Mouse (Mus musculus) kidney, postnatal 0 days (tissue): ENCODE results near the gene Atpaf1. TPM values are rescaled to one million over a fixed set of nuclear protein-coding genes. Genes with fewer than 3 reads are reported as not detected.
A peak's percentile ranks its signal among the peaks of the same experiment; 100 is the strongest.

Experiments used
- ATAC-seq: fragments of 200-750 bp; cut with Nextera tagmentation; replicated peaks from 2 replicates; pipeline ENCODE4 v1.8.0; 2017; ENCODE audit warnings: low read depth, moderate number of reproducible peaks, moderate TSS enrichment, moderate library complexity; ENCODE audit not compliant: low FRiP score
- DNase-seq: peaks from one replicate; pipeline ENCODE4 v3.0.0-alpha.2; 2016; ENCODE audit warnings: low spot score
- H3K27ac ChIP-seq: fragments of 300-500 bp; sonication (generic); 2 replicates; pipeline ENCODE4 v1.5.1; 2014; ENCODE audit warnings: mild to moderate bottlenecking
- H3K27me3 ChIP-seq: fragments of 300-500 bp; sonication (generic); 2 replicates; pipeline ENCODE4 v1.6.1; 2014; ENCODE audit warnings: low read length, mixed read lengths; ENCODE audit not compliant: insufficient read depth
- H3K36me3 ChIP-seq: fragments of 300-500 bp; sonication (generic); 2 replicates; pipeline ENCODE4 v1.6.1; 2014; ENCODE audit warnings: low read length, mixed read lengths; ENCODE audit not compliant: insufficient read depth
- H3K4me1 ChIP-seq: fragments of 300-500 bp; sonication (generic); replicated peaks from 2 replicates; pipeline ENCODE4 v1.6.1; 2014; ENCODE audit warnings: antibody characterized with exemption, low read length, mixed read lengths; ENCODE audit not compliant: insufficient read depth
- H3K4me2 ChIP-seq: fragments of 300-500 bp; sonication (generic); 2 replicates; pipeline ENCODE4 v1.6.1; 2014; ENCODE audit warnings: mild to moderate bottlenecking, low read length, moderate library complexity, mixed read lengths
- H3K4me3 ChIP-seq: fragments of 300-500 bp; sonication (generic); replicated peaks from 2 replicates; pipeline ENCODE4 v1.5.1; 2014; ENCODE audit warnings: low read depth, low read length
- H3K9ac ChIP-seq: fragments of 300-500 bp; sonication (generic); 2 replicates; pipeline ENCODE4 v1.6.1; 2014; ENCODE audit warnings: low read depth, low read length
- H3K9me3 ChIP-seq: fragments of 300-500 bp; sonication (generic); replicated peaks from 2 replicates; pipeline ENCODE4 v1.6.1; 2016; ENCODE audit warnings: low read length, inconsistent platforms, mixed read lengths
- CTCF ChIP-seq: IDR thresholded peaks from 2 replicates; pipeline ENCODE4 v1.5.1; 2016; ENCODE audit warnings: antibody characterized with exemption, low read depth, mild to moderate bottlenecking, moderate library complexity
- WGBS: fragments of 180-500 bp; shearing (Covaris S2); extraction: QIAGEN DNeasy Blood & Tissue Kit; methylation state at CpG from one replicate; pipeline ENCODE4 v1.1.7; 2014; 5-methylcytosine and 5-hydroxymethylcytosine counted together
- polyA plus RNA-seq: library from polyadenylated mRNA; unstranded; fragments of >200 nt; fragmentation: Nextera tagmentation; extraction: Ambion mirVana; gene quantifications from 2 replicates; pipeline ENCODE4 v1.2.1, GENCODE M21; 2015

Gene Atpaf1
- polyA plus RNA-seq, 1 experiment from 2014 or later, result 62.1 TPM

DNA sequence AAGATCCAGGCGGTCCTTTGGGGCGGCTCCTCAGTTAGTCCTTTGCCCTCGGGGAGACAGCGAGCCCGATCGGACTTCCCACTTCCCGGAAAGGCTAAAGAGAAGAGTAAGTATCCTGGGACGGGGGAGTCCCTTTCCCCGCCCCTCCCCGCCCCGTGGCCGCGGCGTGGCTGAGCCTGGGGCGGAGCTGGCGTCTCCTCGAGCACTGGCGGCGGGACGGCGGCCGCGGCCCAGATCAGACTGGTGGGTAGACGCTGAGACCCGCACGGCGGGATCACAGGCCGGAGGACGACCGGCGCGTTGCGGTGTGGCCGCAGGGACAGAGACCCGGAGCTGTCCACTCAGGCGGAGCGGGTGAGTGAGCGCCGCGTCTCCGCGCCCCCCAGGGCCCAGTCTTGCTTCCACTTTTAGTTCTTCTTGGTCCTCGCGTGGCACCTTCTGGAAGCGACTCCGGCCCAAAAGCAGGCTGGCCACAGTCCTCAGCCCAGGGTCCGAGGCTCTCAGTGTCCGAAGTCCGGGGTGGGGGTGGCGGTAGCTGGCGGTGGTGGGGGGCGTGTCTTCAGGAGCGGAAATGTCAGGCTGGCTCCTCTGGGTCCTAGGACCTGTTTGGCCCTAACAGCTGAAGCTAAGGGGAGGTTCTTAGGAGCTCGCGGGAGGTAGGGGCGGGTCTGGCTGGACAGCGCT lies 43.4 kb downstream of the Atpaf1 start, which contains the start of gene Mob3c:
Gene Mob3c (plus strand): TSS at position 205 of the 684 bp plus-strand sequence.
- H3K36me3 ChIP-seq, result 0 out of 2 replicates have a peak, but pooled peaks cover 9% of the 10 kb centered on the region
- DNase-seq (peak; percentile 95), ATAC-seq (peak; percentile 94)
- H3K4me1 ChIP-seq, result 0 out of 2 replicates have a peak, but pooled peaks cover 6% of the 10 kb centered on the region
- peak within 1 kb of the TSS; percentile 76 for H3K4me2 ChIP-seq
- WGBS, result under 1% methylated on average over 56 of the region's 57 CpGs
- peak within 1 kb of the TSS; percentile 76 for H3K4me3 ChIP-seq
- peak within 1 kb of the TSS; percentile 93 for H3K27ac ChIP-seq
- TF ChIP-seq CTCF, result no peak
- no peaks in the 10 kb centered on the region for H3K9me3 ChIP-seq
- H3K27me3 ChIP-seq, result no peaks in the 10 kb centered on the region
- H3K9ac ChIP-seq, result peak within 1 kb of the TSS; percentile 85

- peak overlapping the region; percentile 27; the same call in 1 of the 2 replicates for H3K9ac ChIP-seq
- DNase-seq, result no peak
- peak; percentile 34 for ATAC-seq
- H3K9me3 ChIP-seq, result no peaks in the 10 kb centered on the region
- peak overlapping the region; percentile 76 for H3K4me3 ChIP-seq
- no peak overlapping the region for H3K27ac ChIP-seq
- H3K27me3 ChIP-seq, result no peaks in the 10 kb centered on the region
- 0 out of 2 replicates have a peak, but pooled peaks cover 6% of the 10 kb centered on the region for H3K4me1 ChIP-seq
- TF ChIP-seq CTCF, result no peak
- peak overlapping the region; percentile 76 for H3K4me2 ChIP-seq
- 4% methylated on average over 8 of the region's 8 CpGs for WGBS
- 0 out of 2 replicates have a peak, but pooled peaks cover 9% of the 10 kb centered on the region for H3K36me3 ChIP-seq
Measured at GRCm38 (mm10) chr4:115828572-115828902, 43.9 kb downstream of the Atpaf1 start.

- no peak for TF ChIP-seq CTCF
- WGBS, result 61% methylated on average over 5 of the region's 5 CpGs
- DNase-seq, result no peak
Measured at GRCm38 (mm10) chr4:115830491-115830890, 45.9 kb downstream of the Atpaf1 start.

GRCm38 (mm10) chr4:115831221-115831620 lies 46.6 kb downstream of the Atpaf1 start:
- WGBS, result 94% methylated on average over 22 of the region's 22 CpGs
- H3K27ac ChIP-seq, result no peak overlapping the region
- no peak overlapping the region for H3K9ac ChIP-seq
- peaks cover 17% of the 10 kb centered on the region; the same call in 1 of the 2 replicates for H3K36me3 ChIP-seq
- H3K4me2 ChIP-seq, result no peak overlapping the region
- H3K9me3 ChIP-seq, result no peaks in the 10 kb centered on the region
- TF ChIP-seq CTCF, result no peak
- no peak overlapping the region for H3K4me3 ChIP-seq
- ATAC-seq (no peak), DNase-seq (no peak)
- 0 out of 2 replicates have a peak, but pooled peaks cover 6% of the 10 kb centered on the region for H3K4me1 ChIP-seq
- H3K27me3 ChIP-seq, result no peaks in the 10 kb centered on the region

More at GRCm38 (mm10) chr4:115830491-115830890, 45.9 kb downstream of the Atpaf1 start:
- H3K4me1 ChIP-seq, result 0 out of 2 replicates have a peak, but pooled peaks cover 6% of the 10 kb centered on the region
- H3K27me3 ChIP-seq, result no peaks in the 10 kb centered on the region
- H3K4me3 ChIP-seq, result no peak overlapping the region
- no peaks in the 10 kb centered on the region for H3K9me3 ChIP-seq
- H3K9ac ChIP-seq, result no peak overlapping the region
- no peak for ATAC-seq
- H3K27ac ChIP-seq, result no peak overlapping the region
- peaks cover 17% of the 10 kb centered on the region; the same call in 1 of the 2 replicates for H3K36me3 ChIP-seq
- no peak overlapping the region for H3K4me2 ChIP-seq

- H3K9me3 ChIP-seq, result no peaks in the 10 kb centered on the region
- no peak overlapping the region for H3K27ac ChIP-seq
- DNase-seq (no peak), ATAC-seq (no peak)
- H3K4me3 ChIP-seq, result no peak overlapping the region
- H3K9ac ChIP-seq, result no peak overlapping the region
- 54% methylated on average over 2 of the region's 2 CpGs for WGBS
- H3K4me1 ChIP-seq, result 0 out of 2 replicates have a peak, but pooled peaks cover 6% of the 10 kb centered on the region
- H3K27me3 ChIP-seq, result no peaks in the 10 kb centered on the region
- H3K36me3 ChIP-seq, result peaks cover 17% of the 10 kb centered on the region; the same call in 1 of the 2 replicates
- no peak overlapping the region for H3K4me2 ChIP-seq
- no peak for TF ChIP-seq CTCF
Measured at GRCm38 (mm10) chr4:115832040-115832439, 47.4 kb downstream of the Atpaf1 start.

GRCm38 (mm10) chr4:115835576-115835975 lies 51.0 kb downstream of the Atpaf1 start:
- DNase-seq (no peak), ATAC-seq (no peak)
- H3K4me1 ChIP-seq, result no peaks in the 10 kb centered on the region
- 70% methylated on average over 2 of the region's 2 CpGs for WGBS
- H3K27me3 ChIP-seq, result no peaks in the 10 kb centered on the region
- no peak overlapping the region for H3K9ac ChIP-seq
- no peak overlapping the region for H3K4me2 ChIP-seq
- no peak overlapping the region for H3K27ac ChIP-seq
- H3K4me3 ChIP-seq, result no peak overlapping the region
- no peak for TF ChIP-seq CTCF
- H3K36me3 ChIP-seq, result peaks cover 17% of the 10 kb centered on the region; the same call in 1 of the 2 replicates
- H3K9me3 ChIP-seq, result no peaks in the 10 kb centered on the region
